Mouse (Mus musculus) limb, embryonic 12.5 days (tissue): ENCODE results near the gene Casc1. TPM values are rescaled to one million over a fixed set of nuclear protein-coding genes. Genes with fewer than 3 reads are reported as not detected.

Experiments
- ATAC-seq: fragments of 200-750 bp; cut with Nextera tagmentation; 2 replicates; pipeline ENCODE4 v1.8.0; 2017; ENCODE audit warnings: low read depth, moderate TSS enrichment; ENCODE audit not compliant: insufficient number of reproducible peaks, insufficient read depth, low FRiP score, low TSS enrichment
- H3K27ac ChIP-seq: fragments of 300-500 bp; sonication (generic); 2 replicates; pipeline ENCODE4 v1.5.1; 2016; ENCODE audit warnings: mild to moderate bottlenecking, moderate library complexity
- H3K27me3 ChIP-seq: fragments of 300-500 bp; sonication (generic); 2 replicates; pipeline ENCODE4 v1.6.1; 2016; ENCODE audit warnings: mild to moderate bottlenecking, moderate library complexity
- H3K36me3 ChIP-seq: fragments of 300-500 bp; sonication (generic); 2 replicates; pipeline ENCODE4 v1.6.1; 2016; ENCODE audit warnings: mild to moderate bottlenecking, moderate library complexity
- H3K4me1 ChIP-seq: fragments of 300-500 bp; sonication (generic); replicated peaks from 2 replicates; pipeline ENCODE4 v1.6.1; 2016
- H3K4me2 ChIP-seq: fragments of 300-500 bp; sonication (generic); 2 replicates; pipeline ENCODE4 v1.6.1; 2016; ENCODE audit warnings: mild to moderate bottlenecking, moderate library complexity
- H3K4me3 ChIP-seq: fragments of 300-500 bp; sonication (generic); replicated peaks from 2 replicates; pipeline ENCODE4 v1.5.1; 2016; ENCODE audit warnings: mild to moderate bottlenecking
- H3K9ac ChIP-seq: fragments of 300-500 bp; sonication (generic); replicated peaks from 2 replicates; pipeline ENCODE4 v1.6.1; 2016; ENCODE audit warnings: mild to moderate bottlenecking, moderate library complexity
- H3K9me3 ChIP-seq: fragments of 300-500 bp; sonication (generic); 2 replicates; pipeline ENCODE4 v1.6.1; 2016; ENCODE audit warnings: mild to moderate bottlenecking, moderate library complexity
- WGBS: fragments of 180-500 bp; shearing (Covaris S2); methylation state at CpG from one replicate; pipeline ENCODE4 v1.1.7; 2016; 5-methylcytosine and 5-hydroxymethylcytosine counted together
- polyA plus RNA-seq: library from polyadenylated mRNA; unstranded; fragments of >200 nt; fragmentation: Nextera tagmentation; extraction: Ambion mirVana; gene quantifications from 2 replicates; pipeline ENCODE4 v1.2.1, GENCODE M21; 2016

Casc1 gene
- polyA plus RNA-seq, 1 experiment from 2014 or later: 0.34 TPM

GRCm38 (mm10) chr6:145171892-145172606 lies 38.8 kb downstream of the Casc1 start:
- Histone ChIP-seq H3K9ac (no peak overlapping the region), H3K4me3 (no peak overlapping the region), H3K36me3 (no peaks in the 10 kb centered on the region), H3K4me2 (no peak overlapping the region), H3K27me3 (no peaks in the 10 kb centered on the region), H3K9me3 (no peaks in the 10 kb centered on the region), H3K27ac (no peak overlapping the region), H3K4me1 (peaks cover 57% of the 10 kb centered on the region)
- ATAC-seq: no peak
- 78% methylated on average over 14 of the region's 14 CpGs for WGBS

GRCm38 (mm10) chr6:145160581-145160980 lies 50.2 kb downstream of the Casc1 start:
- 55% methylated on average over 5 of the region's 5 CpGs for WGBS
- Histone ChIP-seq H3K9ac (no peak overlapping the region), H3K4me2 (no peak overlapping the region), H3K27ac (no peak overlapping the region), H3K4me1 (0 out of 2 replicates have a peak, but pooled peaks cover 6% of the 10 kb centered on the region), H3K27me3 (no peaks in the 10 kb centered on the region), H3K36me3 (no peaks in the 10 kb centered on the region), H3K4me3 (no peak overlapping the region), H3K9me3 (0 out of 2 replicates have a peak, but pooled peaks cover 3% of the 10 kb centered on the region)
- ATAC-seq: no peak

GRCm38 (mm10) chr6:145158619-145159018 lies 52.2 kb downstream of the Casc1 start:
- H3K27ac ChIP-seq: no peak overlapping the region
- no peaks in the 10 kb centered on the region for H3K9me3 ChIP-seq
- WGBS: 58% methylated on average over 4 of the region's 4 CpGs
- no peak overlapping the region for H3K9ac ChIP-seq
- no peaks in the 10 kb centered on the region for H3K36me3 ChIP-seq
- no peak overlapping the region for H3K4me2 ChIP-seq
- 0 out of 2 replicates have a peak, but pooled peaks cover 6% of the 10 kb centered on the region for H3K4me1 ChIP-seq
- ATAC-seq: no peak
- no peaks in the 10 kb centered on the region for H3K27me3 ChIP-seq
- H3K4me3 ChIP-seq: no peak overlapping the region

GRCm38 (mm10) chr6:145149054-145149453 lies 61.8 kb downstream of the Casc1 start:
- Histone ChIP-seq H3K27me3 (no peaks in the 10 kb centered on the region), H3K4me2 (no peak overlapping the region), H3K4me1 (peaks cover 7% of the 10 kb centered on the region; the same call in 1 of the 2 replicates), H3K9me3 (no peaks in the 10 kb centered on the region), H3K27ac (no peak overlapping the region), H3K36me3 (no peaks in the 10 kb centered on the region), H3K9ac (no peak overlapping the region), H3K4me3 (no peak overlapping the region)
- 57% methylated on average over 9 of the region's 9 CpGs for WGBS
- no peak for ATAC-seq

GRCm38 (mm10) chr6:145147716-145148115 lies 63.1 kb downstream of the Casc1 start:
- Histone ChIP-seq H3K36me3 (no peaks in the 10 kb centered on the region), H3K9me3 (no peaks in the 10 kb centered on the region), H3K27me3 (0 out of 2 replicates have a peak, but pooled peaks cover 4% of the 10 kb centered on the region), H3K4me2 (no peak overlapping the region), H3K4me3 (no peak overlapping the region), H3K4me1 (peaks cover 7% of the 10 kb centered on the region; the same call in 1 of the 2 replicates), H3K27ac (no peak overlapping the region), H3K9ac (no peak overlapping the region)
- no peak for ATAC-seq
- WGBS: 68% methylated on average over 16 of the region's 16 CpGs

GRCm38 (mm10) chr6:145145173-145145572 lies 65.6 kb downstream of the Casc1 start:
- Histone ChIP-seq H3K4me3 (no peak overlapping the region), H3K27me3 (0 out of 2 replicates have a peak, but pooled peaks cover 4% of the 10 kb centered on the region), H3K4me2 (no peak overlapping the region), H3K9me3 (no peaks in the 10 kb centered on the region), H3K27ac (no peak overlapping the region), H3K36me3 (no peaks in the 10 kb centered on the region), H3K9ac (no peak overlapping the region), H3K4me1 (peaks cover 7% of the 10 kb centered on the region; the same call in 1 of the 2 replicates)
- 63% methylated on average over 7 of the region's 7 CpGs for WGBS
- no peak for ATAC-seq

GRCm38 (mm10) chr6:145141827-145142226 lies 69.0 kb downstream of the Casc1 start:
- Histone ChIP-seq H3K4me3 (no peak overlapping the region), H3K9me3 (no peaks in the 10 kb centered on the region), H3K36me3 (no peaks in the 10 kb centered on the region), H3K27me3 (0 out of 2 replicates have a peak, but pooled peaks cover 4% of the 10 kb centered on the region), H3K27ac (no peak overlapping the region), H3K4me1 (no peaks in the 10 kb centered on the region; the same call in 1 of the 2 replicates), H3K4me2 (no peak overlapping the region), H3K9ac (no peak overlapping the region)
- no peak for ATAC-seq
- 93% methylated on average over 12 of the region's 12 CpGs for WGBS

- whole genome bisulfite sequencing: 70% methylated on average over 11 of the region's 11 CpGs
- 0 out of 2 replicates have a peak, but pooled peaks cover 4% of the 10 kb centered on the region for H3K27me3 ChIP-seq
- ATAC-seq: no peak
- H3K27ac ChIP-seq: no peak overlapping the region
- H3K36me3 ChIP-seq: no peaks in the 10 kb centered on the region
- H3K9ac ChIP-seq: no peak overlapping the region
- no peak overlapping the region for H3K4me2 ChIP-seq
- no peak overlapping the region for H3K4me3 ChIP-seq
- H3K9me3 ChIP-seq: no peaks in the 10 kb centered on the region
- no peaks in the 10 kb centered on the region; the same call in 1 of the 2 replicates for H3K4me1 ChIP-seq
Measured at GRCm38 (mm10) chr6:145140706-145141105, 70.1 kb downstream of the Casc1 start.

- no peak for ATAC-seq
- WGBS: 71% methylated on average over 11 of the region's 11 CpGs
- H3K4me1 ChIP-seq: no peaks in the 10 kb centered on the region; the same call in 1 of the 2 replicates
- H3K9ac ChIP-seq: no peak overlapping the region
- H3K4me2 ChIP-seq: no peak overlapping the region
- no peaks in the 10 kb centered on the region for H3K36me3 ChIP-seq
- H3K27me3 ChIP-seq: 0 out of 2 replicates have a peak, but pooled peaks cover 4% of the 10 kb centered on the region
- no peak overlapping the region for H3K4me3 ChIP-seq
- H3K9me3 ChIP-seq: no peaks in the 10 kb centered on the region
- no peak overlapping the region for H3K27ac ChIP-seq
Measured at GRCm38 (mm10) chr6:145139776-145140475, 70.9 kb downstream of the Casc1 start.

- Histone ChIP-seq H3K27ac (no peak overlapping the region), H3K4me3 (no peak overlapping the region), H3K4me2 (no peak overlapping the region), H3K27me3 (0 out of 2 replicates have a peak, but pooled peaks cover 4% of the 10 kb centered on the region), H3K4me1 (no peaks in the 10 kb centered on the region; the same call in 1 of the 2 replicates), H3K9ac (no peak overlapping the region), H3K36me3 (no peaks in the 10 kb centered on the region), H3K9me3 (no peaks in the 10 kb centered on the region)
- no peak for ATAC-seq
- 91% methylated on average over 13 of the region's 13 CpGs for WGBS
Measured at GRCm38 (mm10) chr6:145139236-145139635, 71.6 kb downstream of the Casc1 start.

GRCm38 (mm10) chr6:145136831-145137230 lies 74.0 kb downstream of the Casc1 start:
- H3K36me3 ChIP-seq: no peaks in the 10 kb centered on the region
- no peak overlapping the region for H3K4me3 ChIP-seq
- no peaks in the 10 kb centered on the region for H3K9me3 ChIP-seq
- H3K4me2 ChIP-seq: no peak overlapping the region
- no peaks in the 10 kb centered on the region for H3K27me3 ChIP-seq
- peaks cover 4% of the 10 kb centered on the region; the same call in 1 of the 2 replicates for H3K4me1 ChIP-seq
- no peak overlapping the region for H3K9ac ChIP-seq
- WGBS: 82% methylated on average over 5 of the region's 5 CpGs
- no peak overlapping the region for H3K27ac ChIP-seq
- ATAC-seq: no peak
